8 mouse cellular contexts compared by ENCODE assay signal in the genomic region with DNA sequence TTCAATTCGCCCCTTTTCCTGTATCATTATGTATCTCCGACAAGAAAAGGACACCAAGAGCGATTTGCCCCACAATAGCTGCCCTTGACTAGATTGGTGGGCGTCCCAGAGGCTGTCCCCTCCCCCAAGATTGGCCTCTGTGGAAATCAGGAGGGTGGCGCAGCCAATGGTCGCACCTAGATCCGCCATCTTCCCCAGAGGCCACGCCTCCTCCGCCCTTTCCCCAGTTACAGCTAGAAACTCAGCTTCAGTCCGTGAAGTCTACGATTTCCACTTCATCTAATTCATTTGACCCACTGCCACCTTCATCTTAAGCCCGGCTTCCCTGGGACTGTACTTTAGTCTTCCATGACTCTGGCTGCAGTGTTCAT. TPM values are rescaled to one million over a fixed set of nuclear protein-coding genes. Genes with fewer than 3 reads are reported as not detected.
DNase-seq lines count a peak whose midpoint lies in the region; ATAC-seq and TF ChIP-seq lines count a peak whose summit lies in the region.

No protein-coding gene starts in this region.

- H3K4me1 ChIP-seq in forebrain, postnatal 0 days (ENCODE audit: insufficient read depth), result 0 out of 2 replicates have a peak, but pooled peaks cover 3% of the 10 kb centered on the region

- peak overlapping the region; percentile 42 for H3K9ac ChIP-seq in forebrain, postnatal 0 days

- H3K27ac ChIP-seq in forebrain, postnatal 0 days (ENCODE audit: low read depth, low read length), result peak overlapping the region; percentile 80

- TF ChIP-seq CTCF in forebrain, postnatal 0 days (IDR thresholded peaks at IDR 0.05; ENCODE audit: low read depth), result no peak

- H3K9me3 ChIP-seq in forebrain, postnatal 0 days (ENCODE audit: low read length), result no peaks in the 10 kb centered on the region

- ATAC-seq in forebrain, postnatal 0 days, result peak; percentile 88
- peak; percentile 31; the same call in 1 of the 2 replicates for ATAC-seq in megakaryocyte-erythroid progenitor cell, adult 5-6 weeks (replicated peaks; ENCODE audit: low FRiP score, low TSS enrichment, poor library complexity, severe bottlenecking)
- no peak for ATAC-seq in erythroid progenitor cell, adult 5-6 weeks (replicated peaks; ENCODE audit: low FRiP score, poor library complexity, severe bottlenecking)

- H3K27me3 ChIP-seq in forebrain, postnatal 0 days (ENCODE audit: insufficient read depth, low read length), result no peaks in the 10 kb centered on the region

- no peaks in the 10 kb centered on the region for H3K36me3 ChIP-seq in forebrain, postnatal 0 days (ENCODE audit: insufficient read depth)

- peak overlapping the region; percentile 28 for H3K4me3 ChIP-seq in forebrain, postnatal 0 days (ENCODE audit: low read depth, low read length)

- 8% methylated on average over 12 of the region's 12 CpGs for WGBS in forebrain, postnatal 0 days

- H3K4me2 ChIP-seq in forebrain, postnatal 0 days (ENCODE audit: low read depth), result peak overlapping the region; percentile 48

- peak; percentile 49 to 55 for DNase-seq in layer of hippocampus, postnatal 10 days (ENCODE audit: low spot score in 2 of 2)
- DNase-seq in layer of hippocampus, adult 9-10 months (ENCODE audit: low spot score), result no peak
- DNase-seq in WW6 (ENCODE audit: low read depth, low spot score), result peak; percentile 95
- DNase-seq in forebrain, postnatal 0 days, result peak; percentile 84
- DNase-seq in kidney, postnatal 14 days, result peak; percentile 55
- DNase-seq in testis, postnatal 14 days (ENCODE audit: low spot score), result peak; percentile 59

RNA-seq across cellular contexts. Expression of gene Vdac1, which starts 14.0 kb away (rescaled TPM):
- 100 to 1,000 TPM; 546 to 556 TPM for total RNA-seq in layer of hippocampus, postnatal 10 days (2021)
- 306 and 330 TPM in 2 replicates for total RNA-seq in forebrain, postnatal 0 days (2014; rRNA removed)
- polyA plus RNA-seq in forebrain, postnatal 0 days (2015; fragmentation: Nextera tagmentation; extraction: Ambion mirVana), result 327 and 401 TPM in 2 replicates
- total RNA-seq in megakaryocyte-erythroid progenitor cell, adult 5-6 weeks (2014; fragmentation: Nextera tagmentation), result 192 and 199 TPM in 2 replicates
- total RNA-seq in megakaryocyte-erythroid progenitor cell, adult 5-6 weeks (2017), result 232 and 301 TPM in 2 replicates
- 36.9 and 45.4 TPM in 2 replicates for total RNA-seq in erythroid progenitor cell, adult 5-6 weeks (2015; ENCODE audit: low replicate concordance)
- 40.2 and 42.2 TPM in 2 replicates for total RNA-seq in erythroid progenitor cell, adult 5-6 weeks (2017; ENCODE audit: low replicate concordance)

RNA-seq across cellular contexts. Expression of gene 9530068E07Rik, which starts 49.6 kb away (rescaled TPM):
- total RNA-seq in layer of hippocampus, postnatal 10 days (2021), result 10 to 100 TPM; 78.7 to 81.4 TPM
- total RNA-seq in forebrain, postnatal 0 days (2014; rRNA removed), result 97.9 and 115 TPM in 2 replicates
- polyA plus RNA-seq in forebrain, postnatal 0 days (2015; fragmentation: Nextera tagmentation; extraction: Ambion mirVana), result 119 and 127 TPM in 2 replicates
- 49.7 and 60.7 TPM in 2 replicates for total RNA-seq in megakaryocyte-erythroid progenitor cell, adult 5-6 weeks (2014; fragmentation: Nextera tagmentation)
- 51.1 and 58.3 TPM in 2 replicates for total RNA-seq in megakaryocyte-erythroid progenitor cell, adult 5-6 weeks (2017)
- 41.1 and 43.6 TPM in 2 replicates for total RNA-seq in erythroid progenitor cell, adult 5-6 weeks (2015; ENCODE audit: low replicate concordance)
- total RNA-seq in erythroid progenitor cell, adult 5-6 weeks (2017; ENCODE audit: low replicate concordance), result 9.4 and 23.9 TPM in 2 replicates
